Mouse (Mus musculus): ENCODE measurements around the gene Tmem106b. TPM values are rescaled to one million over a fixed set of nuclear protein-coding genes. Genes with fewer than 3 reads are reported as not detected.
A peak's percentile ranks its signal among the peaks of the same experiment; 100 is the strongest.

Gene Tmem106b
- total RNA-seq (2014; rRNA removed; ENCODE audit: low replicate concordance) = 32.3 and 64.5 TPM in 2 replicates
- 50.0 and 51.9 TPM in 2 replicates for polyA plus RNA-seq (2015; fragmentation: Nextera tagmentation; extraction: Ambion mirVana)

DNA sequence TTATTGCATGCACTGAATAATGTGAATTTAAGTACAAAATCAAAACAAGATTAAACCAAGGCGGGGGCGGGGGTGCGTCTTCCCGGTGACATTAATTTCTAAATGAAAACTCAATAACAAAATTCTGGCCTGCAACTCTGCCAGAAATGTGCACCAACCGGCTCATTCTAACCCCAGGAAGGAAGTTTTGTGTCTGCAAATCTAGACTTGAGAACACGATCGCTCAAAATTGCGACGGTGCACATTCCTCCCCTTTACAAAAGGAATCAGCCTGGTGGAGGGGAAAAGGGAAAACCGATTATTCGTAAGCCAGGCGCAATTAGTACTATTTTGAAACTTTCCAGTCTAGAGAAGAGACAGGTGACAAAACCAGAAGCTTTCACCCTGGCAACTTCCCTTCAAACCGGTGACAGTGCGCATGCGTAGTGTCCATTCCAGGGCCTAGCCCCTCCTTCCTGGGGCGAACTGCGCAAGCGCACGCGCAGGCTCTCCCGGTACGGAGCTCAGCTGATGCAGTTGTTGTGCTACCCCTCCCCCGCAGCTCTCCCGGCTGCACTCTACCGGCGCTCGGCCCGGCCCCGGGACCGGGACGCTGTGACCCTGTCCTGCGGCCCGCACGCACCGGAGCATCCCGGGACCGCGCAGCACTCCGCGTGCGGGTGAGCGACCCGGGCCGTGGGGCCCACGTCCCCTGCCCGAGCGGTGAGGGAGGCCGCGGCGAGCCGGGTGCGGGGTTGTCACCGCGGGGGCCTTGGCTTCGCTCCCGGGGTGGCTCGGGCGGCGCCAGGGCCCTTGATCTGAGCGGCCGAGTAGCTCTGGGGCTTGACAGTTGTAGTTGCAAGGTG is at the start of gene Tmem106b:
Gene Tmem106b (plus strand): TSS at position 458 of the 845 bp plus-strand sequence.
- Histone ChIP-seq H3K4me2 (ENCODE audit: low read depth, low read length) (peak within 1 kb of the TSS; percentile 79), H3K36me3 (replicated peaks; ENCODE audit: control insufficient read depth, insufficient read depth, low read length) (peaks cover 27% of the 10 kb centered on the region), H3K4me3 (ENCODE audit: low read depth, low read length) (peak within 1 kb of the TSS; percentile 92), H3K9me3 (replicated peaks; ENCODE audit: control insufficient read depth, low read length) (no peaks in the 10 kb centered on the region), H3K27me3 (ENCODE audit: control insufficient read depth, insufficient read depth, low read length) (no peaks in the 10 kb centered on the region), H3K9ac (replicated peaks; ENCODE audit: low read depth, low read length) (peak within 1 kb of the TSS; percentile 96), H3K4me1 (ENCODE audit: control insufficient read depth, insufficient read depth) (peaks cover 3% of the 10 kb centered on the region; the same call in 1 of the 2 replicates), H3K27ac (ENCODE audit: low read depth) (peak within 1 kb of the TSS; percentile 98)
- TF ChIP-seq CTCF (IDR thresholded peaks at IDR 0.05; ENCODE audit: low read depth) (no peak), EP300 (IDR thresholded peaks at IDR 0.05; ENCODE audit: low read depth) (no peak)
- WGBS = 3% methylated on average over 61 of the region's 61 CpGs
- DNase-seq (ENCODE audit: low spot score) (peak; percentile 98), ATAC-seq (ENCODE audit: insufficient read depth, low read depth) (peak; percentile 99)

DNA sequence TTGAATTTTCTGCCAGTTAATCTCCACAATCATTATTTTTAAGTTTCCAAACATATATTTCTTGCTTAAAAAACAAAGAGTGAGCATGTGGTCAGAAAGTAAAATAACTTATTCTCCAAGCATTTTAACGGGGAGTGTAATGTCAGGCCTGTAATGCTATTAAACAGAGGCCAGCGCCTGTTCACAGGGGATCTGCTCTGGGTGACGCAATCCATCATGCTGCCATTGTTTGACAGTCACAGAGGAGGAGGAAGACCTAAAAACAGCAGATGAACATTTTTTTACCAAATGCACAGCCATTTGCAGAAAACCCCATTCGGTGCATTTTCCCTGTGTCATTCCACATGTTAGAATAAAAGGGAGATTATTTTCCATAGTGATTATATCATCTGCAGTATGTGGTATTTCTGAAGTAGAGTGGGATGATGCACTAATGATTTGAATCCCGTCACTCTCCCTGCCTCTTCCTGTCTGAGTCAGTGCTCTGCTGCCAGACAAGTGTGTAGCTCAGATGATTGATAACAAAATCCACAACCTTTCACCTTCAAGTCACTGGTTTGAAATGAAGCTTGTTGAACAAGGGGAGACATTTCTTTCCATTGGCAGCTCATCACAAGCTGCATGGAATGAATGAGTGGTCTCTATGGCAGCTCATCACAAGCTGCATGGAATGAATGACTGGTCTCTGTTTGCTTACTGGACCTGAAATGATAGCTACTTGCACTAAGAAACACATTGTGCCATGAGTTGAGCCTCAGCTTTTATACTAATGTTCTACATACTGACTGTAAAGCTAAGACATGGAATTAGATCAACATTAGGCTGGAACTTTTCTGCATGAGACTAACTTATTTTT is 48.1 kb upstream of the Tmem106b start:
- Histone ChIP-seq H3K27me3 (ENCODE audit: control insufficient read depth, insufficient read depth, low read length) (no peaks in the 10 kb centered on the region), H3K9ac (replicated peaks; ENCODE audit: low read depth, low read length) (no peak overlapping the region), H3K27ac (ENCODE audit: low read depth) (no peak overlapping the region), H3K4me1 (ENCODE audit: control insufficient read depth, insufficient read depth) (no peaks in the 10 kb centered on the region), H3K4me3 (ENCODE audit: low read depth, low read length) (no peak overlapping the region), H3K36me3 (replicated peaks; ENCODE audit: control insufficient read depth, insufficient read depth, low read length) (no peaks in the 10 kb centered on the region), H3K4me2 (ENCODE audit: low read depth, low read length) (no peak overlapping the region), H3K9me3 (replicated peaks; ENCODE audit: control insufficient read depth, low read length) (no peaks in the 10 kb centered on the region)
- DNase-seq (ENCODE audit: low spot score) (no peak), ATAC-seq (ENCODE audit: insufficient read depth, low read depth) (no peak)
- WGBS = 52% methylated on average over 5 of the region's 5 CpGs
- TF ChIP-seq CTCF (IDR thresholded peaks at IDR 0.05; ENCODE audit: low read depth) (no peak), EP300 (IDR thresholded peaks at IDR 0.05; ENCODE audit: low read depth) (no peak)

DNA sequence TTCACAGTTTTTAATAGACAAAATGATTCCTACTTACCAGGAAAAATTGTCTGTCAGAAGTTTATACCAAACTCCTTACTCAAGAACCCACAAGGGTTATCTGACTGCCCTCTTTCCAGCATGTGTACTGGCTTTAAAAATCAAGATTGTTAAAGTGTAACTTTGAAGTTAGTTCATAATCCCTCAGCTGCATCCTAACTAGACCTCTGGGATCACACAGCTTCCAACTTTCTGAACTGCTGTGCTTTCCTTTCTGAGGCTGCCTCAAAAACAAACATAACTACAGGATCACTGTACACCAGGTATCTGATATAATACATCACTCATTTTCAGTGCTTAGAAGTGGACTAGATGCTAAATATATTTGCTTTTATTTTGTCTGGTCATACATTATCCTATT is 39.0 kb upstream of the Tmem106b start:
- DNase-seq (ENCODE audit: low spot score) = no peak
- Histone ChIP-seq H3K36me3 (replicated peaks; ENCODE audit: control insufficient read depth, insufficient read depth, low read length) (no peaks in the 10 kb centered on the region), H3K4me3 (ENCODE audit: low read depth, low read length) (no peak overlapping the region), H3K27ac (ENCODE audit: low read depth) (no peak overlapping the region), H3K4me2 (ENCODE audit: low read depth, low read length) (no peak overlapping the region), H3K4me1 (ENCODE audit: control insufficient read depth, insufficient read depth) (no peaks in the 10 kb centered on the region), H3K9me3 (replicated peaks; ENCODE audit: control insufficient read depth, low read length) (no peaks in the 10 kb centered on the region), H3K27me3 (ENCODE audit: control insufficient read depth, insufficient read depth, low read length) (no peaks in the 10 kb centered on the region), H3K9ac (replicated peaks; ENCODE audit: low read depth, low read length) (no peak overlapping the region)
- no peak for ATAC-seq (ENCODE audit: insufficient read depth, low read depth)
- TF ChIP-seq EP300 (IDR thresholded peaks at IDR 0.05; ENCODE audit: low read depth) (no peak), CTCF (IDR thresholded peaks at IDR 0.05; ENCODE audit: low read depth) (no peak)

DNA sequence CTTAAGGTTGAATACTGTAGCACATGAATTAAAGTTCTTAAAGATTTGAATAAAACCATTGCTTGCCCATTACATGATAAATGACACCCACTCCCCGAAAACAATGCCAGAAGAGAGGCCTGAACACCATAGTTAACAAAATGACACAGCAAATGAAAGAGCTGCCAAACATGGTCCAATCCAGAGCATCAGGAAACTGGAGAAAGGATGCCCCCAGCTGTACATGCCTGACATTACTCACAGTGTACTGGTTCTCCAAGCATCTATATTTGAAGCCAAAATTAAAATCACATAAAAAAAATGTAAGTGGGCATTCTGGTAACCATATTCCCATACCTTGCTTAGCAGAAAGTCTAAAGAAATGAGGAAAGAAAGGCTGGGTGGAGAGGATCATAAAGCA is 38.6 kb upstream of the Tmem106b start:
- ATAC-seq (ENCODE audit: insufficient read depth, low read depth) = no peak
- peak; percentile 14 for DNase-seq (ENCODE audit: low spot score)
- no peaks in the 10 kb centered on the region for H3K9me3 ChIP-seq (replicated peaks; ENCODE audit: control insufficient read depth, low read length)
- no peak overlapping the region for H3K9ac ChIP-seq (replicated peaks; ENCODE audit: low read depth, low read length)
- H3K27me3 ChIP-seq (ENCODE audit: control insufficient read depth, insufficient read depth, low read length) = no peaks in the 10 kb centered on the region
- H3K4me3 ChIP-seq (ENCODE audit: low read depth, low read length) = no peak overlapping the region
- WGBS = 37% methylated on average over 1 of the region's 1 CpGs
- H3K36me3 ChIP-seq (replicated peaks; ENCODE audit: control insufficient read depth, insufficient read depth, low read length) = no peaks in the 10 kb centered on the region
- H3K27ac ChIP-seq (ENCODE audit: low read depth) = no peak overlapping the region
- peak; percentile 37 for TF ChIP-seq CTCF (IDR thresholded peaks at IDR 0.05; ENCODE audit: low read depth)
- TF ChIP-seq EP300 (IDR thresholded peaks at IDR 0.05; ENCODE audit: low read depth) = no peak
- H3K4me1 ChIP-seq (ENCODE audit: control insufficient read depth, insufficient read depth) = no peaks in the 10 kb centered on the region
- H3K4me2 ChIP-seq (ENCODE audit: low read depth, low read length) = no peak overlapping the region

DNA sequence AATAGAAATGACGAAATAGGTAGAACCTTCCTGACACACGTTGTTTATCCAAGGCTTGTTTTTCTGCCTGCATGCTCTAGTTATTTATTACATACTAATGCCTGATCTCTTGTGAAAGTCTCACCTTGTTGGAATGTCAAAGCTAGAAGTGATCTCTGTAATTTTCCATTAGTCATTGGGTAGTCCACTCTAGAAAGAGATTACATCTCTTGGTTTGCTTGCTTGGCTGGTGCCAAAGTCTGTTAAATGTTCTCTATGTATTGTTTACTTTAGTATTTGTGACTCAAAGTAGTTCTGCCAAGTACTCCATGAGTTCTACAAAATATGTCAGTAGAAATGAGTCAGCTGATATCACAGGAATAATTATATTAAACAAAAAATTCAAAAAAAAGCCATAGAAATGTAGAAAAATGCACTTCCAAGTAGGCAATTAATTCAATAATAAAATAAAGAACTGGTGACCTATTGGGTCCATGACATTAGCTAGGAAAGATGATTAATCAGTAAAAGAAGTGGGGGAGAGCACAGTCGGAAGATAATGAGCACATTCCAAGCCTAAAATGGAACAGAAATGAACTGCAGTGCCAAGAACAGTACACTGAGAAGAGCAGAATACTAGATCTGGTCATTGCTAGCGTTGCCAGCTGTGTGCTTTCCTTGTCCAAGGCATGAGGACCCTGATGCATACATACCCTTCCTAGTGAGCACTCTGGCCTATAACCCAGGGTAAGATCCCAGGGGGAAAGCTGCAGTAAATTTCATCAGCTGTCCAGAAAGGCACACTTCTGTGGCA is 17.0 kb upstream of the Tmem106b start:
- peak overlapping the region; percentile 1; the same call in 1 of the 2 replicates for H3K27ac ChIP-seq (ENCODE audit: low read depth)
- no peak for TF ChIP-seq CTCF (IDR thresholded peaks at IDR 0.05; ENCODE audit: low read depth)
- TF ChIP-seq EP300 (IDR thresholded peaks at IDR 0.05; ENCODE audit: low read depth) = peak; percentile 50; the same call in 1 of the 2 replicates

More for the DNA sequence above, 17.0 kb upstream of the Tmem106b start:
- Histone ChIP-seq H3K4me1 (ENCODE audit: control insufficient read depth, insufficient read depth) (no peaks in the 10 kb centered on the region), H3K4me3 (ENCODE audit: low read depth, low read length) (no peak overlapping the region), H3K36me3 (replicated peaks; ENCODE audit: control insufficient read depth, insufficient read depth, low read length) (no peaks in the 10 kb centered on the region), H3K4me2 (ENCODE audit: low read depth, low read length) (no peak overlapping the region), H3K9ac (replicated peaks; ENCODE audit: low read depth, low read length) (no peak overlapping the region), H3K9me3 (replicated peaks; ENCODE audit: control insufficient read depth, low read length) (no peaks in the 10 kb centered on the region), H3K27me3 (ENCODE audit: control insufficient read depth, insufficient read depth, low read length) (no peaks in the 10 kb centered on the region)
- 39% methylated on average over 4 of the region's 4 CpGs for WGBS
- ATAC-seq (ENCODE audit: insufficient read depth, low read depth) (0 out of 2 replicates have a peak, but pooled peaks have one; percentile 33), DNase-seq (ENCODE audit: low spot score) (no peak)
